Mouse (Mus musculus): ENCODE data around the gene Slc35g1.

GRCm38 (mm10) chr19:38354279-38354678, 41.5 kb upstream of the Slc35g1 start:
- TF ChIP-seq CTCF (IDR thresholded peaks at IDR 0.05; ENCODE audit: low read depth, low read length) (no peak), GATA1 (IDR thresholded peaks at IDR 0.05; ENCODE audit: borderline replicate concordance, low read length) (no peak)
